Comparison of ENCODE assay signal across 8 mouse cellular contexts in genomic region chr13:57983330-57983729, GRCm38 (mm10).
A peak's percentile ranks its signal among the peaks of the same experiment; 100 is the strongest.
DNase-seq lines count a peak whose midpoint lies in the region; ATAC-seq lines count a peak whose summit lies in the region.

No protein-coding gene starts in this region.

- H3K9me3 ChIP-seq in forebrain, embryonic 14.5 days (replicated peaks; ENCODE audit: control insufficient read depth, low read length), result no peaks in the 10 kb centered on the region
- no peaks in the 10 kb centered on the region for H3K9me3 ChIP-seq in forebrain, embryonic 11.5 days (ENCODE audit: control insufficient read depth, low read length)
- H3K9me3 ChIP-seq in liver, embryonic 12.5 days (replicated peaks), result no peaks in the 10 kb centered on the region
- no peaks in the 10 kb centered on the region for H3K9me3 ChIP-seq in hindbrain, embryonic 15.5 days

- WGBS in forebrain, embryonic 14.5 days, result 58% methylated on average over 12 of the region's 12 CpGs
- 76% methylated on average over 12 of the region's 12 CpGs for WGBS in forebrain, embryonic 11.5 days
- 35% methylated on average over 12 of the region's 12 CpGs for WGBS in liver, embryonic 12.5 days (ENCODE audit: insufficient replicate concordance)
- 51% methylated on average over 12 of the region's 12 CpGs for WGBS in hindbrain, embryonic 15.5 days

- no peaks in the 10 kb centered on the region for H3K27me3 ChIP-seq in forebrain, embryonic 14.5 days (replicated peaks; ENCODE audit: control insufficient read depth, insufficient read depth, low read length)
- H3K27me3 ChIP-seq in forebrain, embryonic 11.5 days (ENCODE audit: control insufficient read depth, insufficient read depth, low read length), result no peaks in the 10 kb centered on the region
- no peaks in the 10 kb centered on the region for H3K27me3 ChIP-seq in liver, embryonic 12.5 days (replicated peaks)
- H3K27me3 ChIP-seq in hindbrain, embryonic 15.5 days, result no peaks in the 10 kb centered on the region

- ATAC-seq in forebrain, embryonic 14.5 days, result peak; percentile 57; the same call in 1 of the 2 replicates
- ATAC-seq in forebrain, embryonic 11.5 days (replicated peaks; ENCODE audit: low FRiP score), result no peak
- no peak for ATAC-seq in liver, embryonic 12.5 days
- peak; percentile 57; the same call in 1 of the 2 replicates for ATAC-seq in cerebellum, adult (ENCODE audit: insufficient number of reproducible peaks, low FRiP score, low TSS enrichment)
- ATAC-seq in hindbrain, embryonic 15.5 days (ENCODE audit: low FRiP score, low read depth), result peak; percentile 66

- H3K4me2 ChIP-seq in forebrain, embryonic 14.5 days (ENCODE audit: low read length), result no peak overlapping the region
- no peak overlapping the region for H3K4me2 ChIP-seq in forebrain, embryonic 11.5 days (ENCODE audit: low read depth, low read length, severe bottlenecking)
- no peak overlapping the region for H3K4me2 ChIP-seq in liver, embryonic 12.5 days
- no peak overlapping the region for H3K4me2 ChIP-seq in hindbrain, embryonic 15.5 days

- H3K4me3 ChIP-seq in forebrain, embryonic 14.5 days (ENCODE audit: low read depth, low read length), result no peak overlapping the region
- no peak overlapping the region for H3K4me3 ChIP-seq in forebrain, embryonic 11.5 days (ENCODE audit: low read depth, low read length)
- H3K4me3 ChIP-seq in liver, embryonic 12.5 days, result no peak overlapping the region
- H3K4me3 ChIP-seq in hindbrain, embryonic 15.5 days, result no peak overlapping the region

- H3K36me3 ChIP-seq in forebrain, embryonic 14.5 days (ENCODE audit: control insufficient read depth, insufficient read depth, low read length), result no peaks in the 10 kb centered on the region
- no peaks in the 10 kb centered on the region for H3K36me3 ChIP-seq in forebrain, embryonic 11.5 days (ENCODE audit: control insufficient read depth, insufficient read depth, low read length)
- no peaks in the 10 kb centered on the region for H3K36me3 ChIP-seq in liver, embryonic 12.5 days
- no peaks in the 10 kb centered on the region for H3K36me3 ChIP-seq in hindbrain, embryonic 15.5 days

- no peak overlapping the region for H3K27ac ChIP-seq in forebrain, embryonic 14.5 days (ENCODE audit: low read depth, low read length)
- H3K27ac ChIP-seq in forebrain, embryonic 11.5 days (ENCODE audit: low read depth, low read length), result no peak overlapping the region
- no peak overlapping the region for H3K27ac ChIP-seq in liver, embryonic 12.5 days
- no peak overlapping the region for H3K27ac ChIP-seq in hindbrain, embryonic 15.5 days (replicated peaks)

- DNase-seq in forebrain, embryonic 14.5 days (ENCODE audit: low spot score), result peak; percentile 79
- no peak for DNase-seq in forebrain, embryonic 11.5 days (ENCODE audit: low spot score)
- peak; percentile 29 for DNase-seq in liver
- no peak for DNase-seq in testis, postnatal 10 days (ENCODE audit: low spot score)
- no peak for DNase-seq in ovary, postnatal 14 days (ENCODE audit: low spot score)

- no peak overlapping the region for H3K9ac ChIP-seq in forebrain, embryonic 14.5 days (ENCODE audit: low read length)
- H3K9ac ChIP-seq in forebrain, embryonic 11.5 days (ENCODE audit: low read length), result no peak overlapping the region
- no peak overlapping the region for H3K9ac ChIP-seq in liver, embryonic 12.5 days
- H3K9ac ChIP-seq in hindbrain, embryonic 15.5 days, result no peak overlapping the region

- peaks cover 8% of the 10 kb centered on the region for H3K4me1 ChIP-seq in forebrain, embryonic 14.5 days (ENCODE audit: control insufficient read depth, insufficient read depth, low read length)
- H3K4me1 ChIP-seq in forebrain, embryonic 11.5 days (replicated peaks; ENCODE audit: control insufficient read depth, insufficient read depth, low read length), result peaks cover 3% of the 10 kb centered on the region; the same call in 1 of the 2 replicates
- peaks cover 16% of the 10 kb centered on the region; the same call in 1 of the 2 replicates for H3K4me1 ChIP-seq in liver, embryonic 12.5 days
- peaks cover 26% of the 10 kb centered on the region for H3K4me1 ChIP-seq in hindbrain, embryonic 15.5 days (replicated peaks)

Comparison
In these comparisons a context has a peak if more than half of its experiments do, and no peak if none do; other contexts are left out.
1. ATAC-seq: peak in forebrain, embryonic 14.5 days (single experiment), cerebellum, adult (single experiment) and hindbrain, embryonic 15.5 days (single experiment); none in forebrain, embryonic 11.5 days (single experiment) and liver, embryonic 12.5 days (single experiment).
2. DNase-seq: peak in forebrain, embryonic 14.5 days (single experiment) and liver (single experiment); none in forebrain, embryonic 11.5 days (single experiment), testis, postnatal 10 days (single experiment) and ovary, postnatal 14 days (single experiment).